Mouse (Mus musculus) cerebellum, adult 18-20 months (tissue): ENCODE results near the gene Gla.
"Not testable (repeated sequence)": the region's sequence is repeated elsewhere in the genome, so short reads cannot be mapped to it uniquely, and the experiment has no call there.

ENCODE experiments used
- DNase-seq, 2 experiments: peaks; one replicate each; pipeline ENCODE4 v3.0.0; 2021

Gla gene

DNA sequence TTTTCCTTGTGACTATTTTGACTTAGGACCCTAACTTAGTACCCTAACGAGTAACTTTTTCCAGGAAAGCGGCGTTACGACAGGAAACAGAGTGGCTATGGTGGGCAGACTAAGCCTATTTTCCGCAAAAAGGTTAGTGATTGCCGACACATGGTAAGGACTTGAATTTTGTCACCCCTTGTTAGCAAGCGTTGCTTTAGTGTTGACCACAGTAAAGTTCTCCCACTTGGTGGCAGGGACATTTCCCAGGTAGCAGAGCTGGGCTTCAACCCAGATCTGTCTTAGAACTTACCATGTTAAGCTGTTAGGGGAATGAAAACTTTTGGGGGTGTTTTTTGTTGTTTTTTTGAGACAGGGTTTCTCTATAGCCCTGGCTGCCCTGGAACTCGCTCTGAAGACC lies 14.5 kb downstream of the Gla start:
- no peak for DNase-seq

DNA sequence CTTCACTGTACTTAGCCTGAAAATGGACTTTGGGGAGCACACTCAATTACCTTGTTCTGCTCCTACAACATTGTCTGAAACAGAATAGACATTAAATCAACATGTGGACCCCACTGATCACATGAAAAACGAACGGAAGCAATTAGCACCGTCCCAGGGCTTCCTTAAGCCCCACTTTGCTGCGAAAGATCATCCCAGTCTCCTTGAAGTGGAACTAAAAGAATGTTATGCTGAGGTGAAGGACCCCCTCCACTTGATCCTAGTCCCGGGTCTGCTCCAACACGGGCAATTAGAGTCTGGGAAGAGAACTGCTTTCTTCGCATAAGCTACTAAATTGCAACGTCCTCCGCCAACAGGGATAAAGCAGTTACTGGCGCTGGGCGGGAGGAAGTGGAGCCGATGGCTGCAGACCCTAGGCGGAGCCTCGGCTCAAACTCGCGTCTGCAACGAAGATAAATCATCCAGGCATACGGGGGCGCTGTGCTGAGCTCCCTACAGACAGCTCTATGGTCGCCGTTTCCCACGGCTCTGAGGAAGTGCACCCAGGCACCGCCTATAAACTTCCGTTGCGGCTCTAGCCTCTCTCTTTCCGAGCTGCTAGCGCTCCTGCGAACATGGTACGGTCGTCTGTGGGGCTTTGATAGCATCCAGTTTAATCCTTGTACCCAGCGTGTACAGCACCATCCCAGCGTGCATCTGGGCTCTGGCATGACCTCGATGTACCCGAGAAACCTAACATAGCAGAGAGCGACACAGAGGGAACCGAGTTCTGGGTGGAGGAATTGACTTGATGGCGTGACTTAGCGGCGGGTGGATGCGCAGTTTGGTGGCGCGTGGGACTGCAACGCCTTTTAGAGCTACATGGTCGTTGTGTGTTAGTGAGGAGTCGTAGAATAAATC lies 15.6 kb downstream of the Gla start, which contains the start of gene Rpl36a:
TSS of gene Rpl36a (plus strand) at position 552 of the 900 bp plus-strand sequence.
- peak; percentile 87 to 90 for DNase-seq

DNA sequence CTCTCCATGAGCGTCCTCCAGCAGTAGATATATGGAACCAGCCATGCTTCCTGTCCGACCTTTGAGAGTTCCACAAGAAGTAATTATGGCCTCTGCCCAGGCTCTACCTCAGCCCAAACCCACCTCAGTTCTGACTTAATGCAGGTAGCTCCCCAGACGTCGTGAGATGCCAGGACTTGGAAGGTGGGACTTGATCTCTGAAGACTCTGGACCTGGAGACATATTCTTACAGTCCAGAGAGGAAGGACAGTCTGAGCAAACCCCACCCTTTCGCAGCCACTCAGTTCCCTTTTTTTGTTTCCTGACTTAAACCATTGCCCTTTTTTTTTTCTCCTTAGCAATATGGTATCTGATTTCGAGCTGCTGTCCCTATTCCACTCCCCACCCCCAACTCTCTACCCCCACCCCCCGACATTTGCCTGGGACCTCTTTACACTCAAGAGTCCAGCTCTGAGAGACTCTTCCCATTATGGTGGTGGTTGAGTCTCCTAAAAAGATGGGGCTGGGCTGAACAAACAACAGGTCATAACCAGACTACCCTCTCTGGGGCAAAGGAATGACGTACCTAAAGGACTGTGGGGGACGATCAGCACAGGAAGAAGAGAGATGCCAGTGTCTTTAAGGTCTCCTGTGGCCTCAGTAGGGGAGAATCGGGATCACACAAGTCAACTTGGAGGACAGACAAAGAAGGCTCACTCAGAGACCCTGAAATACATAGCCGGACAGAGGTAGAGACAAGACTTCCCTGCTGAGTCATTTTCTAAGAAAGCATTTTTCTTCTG lies 17.8 kb downstream of the Gla start, which contains the start of gene Btk:
TSS of gene Btk (minus strand) at position 683 of the 782 bp plus-strand sequence.
- no peak for DNase-seq

DNA sequence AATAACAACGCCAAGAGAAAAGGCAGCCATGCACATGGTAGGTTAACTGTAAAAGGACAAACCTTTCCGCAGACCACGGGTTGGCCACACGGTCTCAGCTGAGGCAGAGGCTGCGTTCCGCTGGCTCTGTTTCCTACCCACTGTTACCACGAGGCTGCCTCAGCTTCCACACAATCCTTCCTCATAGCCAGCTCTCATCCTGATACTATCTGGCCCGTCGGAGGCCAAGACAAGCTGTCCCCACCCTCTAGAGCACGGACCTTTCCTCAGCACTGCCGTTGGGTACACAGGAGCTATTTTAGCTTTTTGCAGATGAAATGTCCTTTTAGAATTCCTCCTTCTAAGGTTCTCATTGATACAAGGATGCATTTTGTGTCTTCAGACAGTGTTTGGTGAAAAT lies 18.7 kb downstream of the Gla start:
- DNase-seq = no peak

DNA sequence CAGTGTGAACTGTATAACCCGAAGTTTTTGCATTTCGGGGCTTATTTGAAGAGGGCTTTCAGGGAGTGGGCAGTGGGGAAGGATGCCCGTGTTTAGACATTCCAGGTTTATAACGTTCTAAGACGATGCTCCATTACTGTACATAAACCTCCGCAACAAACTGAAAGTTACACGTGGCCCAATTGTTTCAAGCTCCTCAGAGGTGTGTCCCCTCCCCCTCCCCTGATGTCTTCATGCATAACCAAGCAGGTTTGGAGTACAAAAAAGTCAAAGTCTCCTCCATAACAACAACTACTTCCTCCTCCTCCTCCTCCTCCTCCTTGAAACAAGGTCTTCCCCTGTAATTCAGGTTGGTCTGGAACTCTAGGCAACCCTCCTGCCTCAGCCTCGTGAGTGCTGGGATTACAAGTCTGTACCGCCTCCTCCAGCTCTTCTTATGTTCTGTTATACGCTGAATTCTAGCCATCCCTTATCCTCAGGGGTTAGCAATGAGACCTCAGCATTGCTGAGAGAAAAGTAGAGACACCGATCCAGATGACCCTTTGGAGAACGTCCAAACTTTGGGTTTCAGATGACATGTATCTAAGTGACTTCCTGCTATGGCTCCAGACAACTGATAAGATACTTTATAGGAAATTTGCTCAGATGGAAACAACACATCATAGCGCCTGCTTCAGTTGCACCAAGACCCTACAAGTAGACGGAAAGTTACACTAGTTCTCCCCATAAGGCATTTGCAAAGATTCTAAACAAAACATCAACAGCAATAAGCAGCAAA lies 20.2 kb downstream of the Gla start:
- no peak for DNase-seq

DNA sequence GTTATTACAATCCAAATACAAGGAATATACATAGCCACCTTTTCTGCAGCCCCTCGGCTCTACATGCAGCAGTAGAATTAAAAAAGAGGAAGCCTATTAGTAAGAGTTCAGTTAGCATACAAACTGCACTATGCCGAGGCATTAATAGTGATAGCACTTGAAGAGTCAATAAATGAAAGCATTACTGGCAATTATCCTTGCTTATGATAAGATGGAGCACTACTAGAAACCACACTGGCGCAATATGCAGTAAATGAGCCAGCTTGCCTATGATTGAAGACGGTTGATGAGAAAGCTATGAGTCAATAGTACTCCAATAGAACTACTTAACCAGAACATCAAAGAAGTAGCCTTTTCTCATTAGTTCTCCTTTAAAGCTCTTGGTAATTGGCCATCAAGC lies 23.0 kb downstream of the Gla start:
- DNase-seq = no peak

DNA sequence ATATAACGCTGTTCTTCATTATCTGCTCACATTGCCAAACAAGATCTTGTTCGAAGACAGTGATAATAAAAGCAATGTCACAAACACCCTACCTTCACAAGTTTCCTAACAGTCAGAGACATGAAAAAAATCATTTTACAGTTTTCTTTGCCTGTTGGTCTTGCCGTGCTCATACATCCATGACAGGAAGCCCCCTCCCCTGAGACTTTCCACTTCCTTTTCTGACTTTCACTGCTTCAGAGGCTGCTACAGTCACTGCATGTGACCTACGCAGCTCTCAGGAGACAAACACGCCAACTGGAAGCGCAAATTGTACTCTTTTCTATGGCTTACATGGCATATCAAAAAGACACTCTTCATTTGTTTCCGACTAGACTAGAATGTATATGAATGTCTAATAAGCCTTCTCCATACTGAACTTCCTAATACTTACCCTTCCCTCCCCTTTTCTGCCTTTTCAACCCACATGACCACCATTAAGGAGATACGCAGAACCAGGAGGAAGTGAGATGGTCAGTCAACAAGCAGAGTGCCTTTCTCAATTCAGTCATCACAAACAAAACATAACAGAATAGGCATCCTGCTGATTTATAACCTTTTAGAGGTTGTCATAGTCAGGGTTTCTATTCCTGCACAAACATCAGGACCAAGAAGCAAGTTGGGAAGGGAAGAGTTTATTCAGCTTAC lies 34.2 kb downstream of the Gla start:
- no peak for DNase-seq

DNA sequence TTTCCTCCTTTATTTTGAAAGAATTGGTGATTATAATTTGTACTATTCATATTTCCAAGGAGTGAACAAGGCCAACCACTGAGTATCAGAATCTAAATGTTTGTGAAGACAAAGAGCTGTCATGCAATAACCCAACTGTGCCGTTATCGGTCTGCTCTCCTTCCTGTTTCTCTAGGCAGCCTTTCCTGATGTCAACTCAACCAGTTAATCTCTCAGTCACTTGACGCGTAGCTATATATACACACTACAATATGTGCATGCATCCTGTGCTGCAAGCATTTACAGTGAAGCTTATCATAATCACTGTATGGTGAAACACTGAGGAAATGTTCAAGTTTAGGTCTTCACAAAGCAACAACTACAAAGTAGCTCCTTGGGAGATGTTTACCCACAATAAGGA lies 36.6 kb downstream of the Gla start:
- no peak for DNase-seq

DNA sequence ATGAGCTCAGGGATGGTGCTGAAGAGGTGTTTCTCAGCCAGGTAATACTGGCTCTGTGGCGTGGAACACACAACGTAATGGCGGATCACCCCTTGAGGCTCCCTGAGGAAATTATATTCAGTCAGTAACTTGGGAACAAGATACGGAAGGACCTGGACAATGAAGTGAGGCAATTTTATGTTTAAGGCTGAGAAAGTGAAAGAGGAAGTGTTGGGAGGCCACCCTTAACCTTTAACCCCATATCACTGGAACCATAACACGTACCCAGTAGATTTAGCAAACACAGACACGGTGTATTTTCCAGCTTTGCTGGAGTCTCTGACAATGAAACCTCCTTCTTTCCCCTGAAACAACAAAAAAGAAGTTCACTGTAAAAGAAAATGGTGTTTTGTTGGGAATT lies 46.5 kb downstream of the Gla start:
- DNase-seq = no peak

DNA sequence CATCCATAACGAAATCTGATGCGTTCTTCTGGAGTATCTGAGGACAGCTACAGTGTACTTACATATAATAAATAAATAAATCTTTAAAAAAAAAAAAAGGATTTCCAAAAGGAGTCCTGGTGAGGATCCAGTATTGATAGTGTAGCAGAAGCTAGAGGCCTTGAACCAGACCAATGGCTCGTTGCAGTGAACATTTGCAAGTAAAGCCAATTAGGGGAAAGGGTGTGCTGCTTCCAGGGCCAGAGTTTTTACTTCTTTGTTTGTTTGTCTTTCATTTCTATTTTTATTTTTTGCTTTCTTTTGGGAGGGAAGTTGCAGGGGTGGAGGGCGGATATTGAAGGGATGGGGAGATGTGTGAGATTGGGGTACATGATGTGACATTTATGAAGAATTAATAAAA lies 47.6 kb downstream of the Gla start:
- DNase-seq = no peak

DNA sequence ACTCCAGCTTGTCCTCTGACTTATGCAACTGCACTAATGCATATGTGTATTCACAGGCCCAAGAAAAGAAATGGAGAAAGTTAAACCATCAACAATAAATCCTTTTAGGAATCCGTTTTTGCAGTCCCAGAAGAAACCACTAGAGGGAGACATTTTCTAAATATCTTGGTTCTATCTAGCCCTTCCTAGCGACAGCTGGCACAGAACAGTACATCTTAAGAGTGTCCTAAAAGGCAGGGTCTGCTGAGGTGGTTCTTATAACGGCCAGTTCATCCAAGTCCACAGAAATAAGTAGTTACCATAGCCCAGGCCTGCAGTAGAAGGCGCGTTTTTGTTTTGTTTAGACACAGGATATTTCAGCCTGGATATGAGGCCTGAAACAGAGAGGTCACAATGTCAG lies 50.0 kb downstream of the Gla start:
- DNase-seq = peak in 1 of 2 experiments; percentile 45

DNA sequence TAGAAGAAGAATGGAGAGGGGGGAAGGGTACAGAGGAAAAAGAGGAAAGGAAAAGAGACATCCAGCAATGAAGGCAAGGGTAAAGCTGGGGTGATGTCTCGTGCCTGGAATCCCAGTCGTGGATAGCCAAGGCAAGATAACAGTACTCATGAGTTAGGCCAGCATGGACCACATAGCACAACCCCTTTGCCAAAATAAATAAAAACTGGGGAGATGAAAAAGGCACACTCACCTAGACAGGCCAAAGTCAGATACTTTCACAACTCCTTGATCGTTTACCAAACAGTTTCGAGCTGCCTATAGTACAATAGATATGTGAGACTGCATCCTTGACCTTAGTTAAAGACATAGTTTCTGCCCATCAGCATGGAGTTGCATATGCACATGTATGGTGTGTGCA lies 53.6 kb downstream of the Gla start:
- no peak for DNase-seq

DNA sequence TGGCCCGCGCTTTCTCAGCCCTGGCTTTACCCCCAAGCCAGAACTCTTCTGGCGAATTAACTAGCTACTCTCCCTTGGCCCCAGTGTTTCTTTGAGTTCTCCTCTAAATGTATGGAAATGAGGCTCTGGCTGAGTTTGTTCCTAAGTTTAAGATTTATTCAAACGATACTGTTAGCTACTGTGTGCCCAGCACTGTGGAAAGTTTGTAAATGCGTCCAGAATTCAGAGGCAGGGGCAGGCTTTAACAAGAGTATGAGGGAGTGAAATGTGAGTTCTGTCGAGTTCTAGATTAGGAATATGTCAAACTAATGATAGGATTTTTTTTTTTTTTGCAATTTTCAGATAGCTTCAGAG lies 59.0 kb downstream of the Gla start:
- DNase-seq = no peak

DNA sequence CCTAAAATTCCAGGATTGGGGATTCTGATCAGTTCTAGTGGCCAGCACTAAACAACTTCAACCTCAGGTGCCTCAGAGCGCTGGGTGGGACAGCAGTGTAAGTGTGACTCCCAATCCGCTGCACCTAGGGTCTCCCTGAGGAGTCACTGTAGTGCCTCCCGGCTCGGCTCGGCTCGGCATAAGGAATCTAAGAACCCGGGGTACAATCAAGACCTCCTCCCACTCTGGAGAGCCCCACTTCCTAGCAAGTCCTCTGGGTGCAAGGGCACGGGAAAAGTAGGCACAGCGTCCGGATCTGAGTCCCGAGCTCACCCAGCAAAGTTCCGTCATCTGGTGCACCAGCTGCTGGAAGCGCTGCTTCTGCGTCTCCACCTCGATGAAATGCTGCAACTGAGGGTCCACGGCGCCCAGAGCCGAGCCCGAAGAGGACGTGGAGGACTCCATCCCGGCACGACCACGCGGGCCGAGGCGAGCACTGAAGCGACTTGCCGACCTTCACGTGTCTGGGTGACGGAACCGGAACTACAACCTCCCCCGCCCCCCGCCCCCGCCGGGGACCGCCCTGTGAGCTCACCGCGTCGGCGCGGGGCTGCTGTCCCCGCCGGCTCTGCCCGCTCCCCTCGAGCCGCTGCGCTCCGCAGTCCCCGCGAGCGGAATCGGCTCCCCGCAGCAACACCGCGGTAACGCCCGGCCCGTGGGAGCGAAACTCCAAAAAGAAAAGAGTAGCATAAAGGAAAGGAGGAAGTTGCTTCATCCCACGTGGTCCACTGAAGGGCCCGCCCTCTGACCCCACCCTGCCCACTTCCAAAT lies 59.6 kb downstream of the Gla start, which contains the start of gene Timm8a1:
TSS of gene Timm8a1 (minus strand) at position 721 of the 810 bp plus-strand sequence.
- peak; percentile 33 to 55 for DNase-seq

DNA sequence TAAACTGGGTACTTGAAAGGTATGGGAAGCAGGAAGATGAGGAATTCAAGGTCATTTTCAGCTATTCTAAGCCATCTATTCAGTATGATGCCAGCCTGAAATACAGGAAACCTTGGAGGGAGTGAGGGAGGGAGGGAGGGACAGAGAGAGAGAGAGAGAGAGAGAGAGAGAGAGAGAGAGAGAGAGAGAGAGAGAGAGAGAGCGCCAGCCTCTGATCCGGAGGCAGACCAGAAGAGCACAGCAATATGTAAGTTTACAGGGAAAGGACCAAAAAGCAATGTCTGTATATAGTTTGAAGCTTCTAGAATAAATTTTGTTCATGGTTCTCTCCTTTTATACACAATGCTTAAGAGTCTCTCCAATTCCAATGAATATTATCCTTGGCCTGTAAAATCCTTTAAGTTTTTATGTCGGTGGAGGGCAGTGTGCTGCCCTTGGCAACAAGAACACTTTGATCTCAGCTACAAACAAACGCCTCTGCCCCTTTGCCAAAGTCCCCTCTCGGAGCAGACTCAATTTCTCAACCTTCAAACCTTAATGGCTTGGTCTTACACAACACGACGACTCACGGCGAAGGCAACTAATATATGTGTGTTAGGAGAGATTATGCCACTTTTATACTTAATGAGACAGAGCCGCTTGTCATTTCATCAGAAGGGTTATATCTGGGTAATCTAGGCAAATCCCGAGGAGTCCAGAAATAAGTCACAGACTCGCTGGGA lies 60.4 kb downstream of the Gla start:
- DNase-seq = peak in 1 of 2 experiments; percentile 5

DNA sequence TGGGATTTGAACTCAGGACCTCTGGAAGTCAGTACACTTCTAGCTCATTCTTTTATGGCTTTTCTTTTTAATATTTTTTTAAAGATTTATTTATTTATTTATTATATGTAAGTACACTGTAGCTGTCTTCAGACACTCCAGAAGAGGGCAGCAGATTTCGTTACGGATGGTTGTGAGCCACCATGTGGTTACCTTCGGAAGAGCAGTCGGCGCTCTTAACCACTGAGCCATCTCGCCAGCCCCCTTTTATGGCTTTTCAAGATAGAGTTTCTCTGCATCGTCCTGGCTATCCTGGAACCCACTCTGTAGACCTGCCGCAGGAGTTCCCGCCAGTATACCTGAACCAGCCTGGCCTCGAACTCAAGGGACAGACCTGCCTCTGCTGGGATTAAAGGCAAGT lies 61.1 kb downstream of the Gla start:
- DNase-seq = not testable (repeated sequence)
